Mouse (Mus musculus): Measurements from ENCODE around the gene Efnb1. TPM values are rescaled to one million over a fixed set of nuclear protein-coding genes. Genes with fewer than 3 reads are reported as not detected.
A peak's percentile ranks its signal among the peaks of the same experiment; 100 is the strongest.

The Efnb1 gene
- polyA plus RNA-seq, 1 experiment from 2014 or later: 38.3 TPM

DNA sequence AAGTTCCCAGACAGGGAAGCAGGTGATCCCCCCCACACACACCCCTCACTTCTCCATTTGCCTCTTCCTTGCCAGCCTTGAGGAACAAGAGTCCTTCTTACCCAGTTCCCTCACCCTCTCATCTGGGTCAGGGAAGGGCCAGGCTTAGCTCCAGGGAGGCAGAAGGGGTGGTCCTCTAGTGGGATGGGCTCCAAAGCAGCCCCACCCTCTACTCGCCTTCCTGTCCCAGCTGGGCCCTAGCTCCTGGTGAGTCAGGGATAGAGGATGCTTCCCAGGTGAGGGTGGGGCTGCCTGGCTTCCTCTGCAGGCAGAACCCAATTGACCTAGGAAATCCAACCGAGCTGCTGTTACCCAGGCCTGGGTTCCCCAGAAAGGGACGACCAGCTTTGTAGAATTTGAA lies 14.8 kb downstream of the Efnb1 start:
- Histone ChIP-seq H3K27ac (ENCODE audit: low read depth, low read length) (no peak overlapping the region), H3K4me1 (ENCODE audit: control insufficient read depth, insufficient read depth, low read length) (peaks cover 28% of the 10 kb centered on the region), H3K36me3 (ENCODE audit: control insufficient read depth, insufficient read depth, low read length) (peaks cover 4% of the 10 kb centered on the region), H3K4me2 (no peak overlapping the region), H3K9me3 (ENCODE audit: control insufficient read depth, low read length) (no peaks in the 10 kb centered on the region), H3K4me3 (ENCODE audit: low read depth, low read length) (no peak overlapping the region), H3K27me3 (ENCODE audit: control insufficient read depth, insufficient read depth, low read length) (peaks cover 14% of the 10 kb centered on the region), H3K9ac (ENCODE audit: low read length) (no peak overlapping the region)
- ATAC-seq (ENCODE audit: low FRiP score) (no peak), DNase-seq (ENCODE audit: low spot score, missing footprints) (no peak)
- 62% methylated on average over 3 of the region's 3 CpGs for WGBS

GRCm38 (mm10) chrX:99151434-99151833 lies 15.5 kb downstream of the Efnb1 start:
- Histone ChIP-seq H3K4me1 (ENCODE audit: control insufficient read depth, insufficient read depth, low read length) (peaks cover 28% of the 10 kb centered on the region), H3K9me3 (ENCODE audit: control insufficient read depth, low read length) (no peaks in the 10 kb centered on the region), H3K4me3 (ENCODE audit: low read depth, low read length) (no peak overlapping the region), H3K27ac (ENCODE audit: low read depth, low read length) (no peak overlapping the region), H3K4me2 (no peak overlapping the region), H3K36me3 (ENCODE audit: control insufficient read depth, insufficient read depth, low read length) (no peaks in the 10 kb centered on the region; the same call in 1 of the 2 replicates), H3K9ac (ENCODE audit: low read length) (no peak overlapping the region), H3K27me3 (ENCODE audit: control insufficient read depth, insufficient read depth, low read length) (peaks cover 14% of the 10 kb centered on the region)
- ATAC-seq (ENCODE audit: low FRiP score) (no peak), DNase-seq (ENCODE audit: low spot score, missing footprints) (no peak)
- WGBS: 69% methylated on average over 4 of the region's 4 CpGs

- peaks cover 16% of the 10 kb centered on the region for H3K27me3 ChIP-seq (ENCODE audit: control insufficient read depth, insufficient read depth, low read length)
- 28% methylated on average over 3 of the region's 3 CpGs for WGBS
- DNase-seq (ENCODE audit: low spot score, missing footprints): peak; percentile 82
- no peak overlapping the region for H3K4me3 ChIP-seq (ENCODE audit: low read depth, low read length)
- peaks cover 28% of the 10 kb centered on the region for H3K4me1 ChIP-seq (ENCODE audit: control insufficient read depth, insufficient read depth, low read length)
- H3K9ac ChIP-seq (ENCODE audit: low read length): no peak overlapping the region
- no peaks in the 10 kb centered on the region for H3K9me3 ChIP-seq (ENCODE audit: control insufficient read depth, low read length)
- H3K27ac ChIP-seq (ENCODE audit: low read depth, low read length): peak overlapping the region; percentile 44
- no peak overlapping the region; the same call in 1 of the 2 replicates for H3K4me2 ChIP-seq
- no peak for ATAC-seq (ENCODE audit: low FRiP score)
- H3K36me3 ChIP-seq (ENCODE audit: control insufficient read depth, insufficient read depth, low read length): no peaks in the 10 kb centered on the region; the same call in 1 of the 2 replicates
Observed at GRCm38 (mm10) chrX:99152141-99152540, 16.2 kb downstream of the Efnb1 start.

DNA sequence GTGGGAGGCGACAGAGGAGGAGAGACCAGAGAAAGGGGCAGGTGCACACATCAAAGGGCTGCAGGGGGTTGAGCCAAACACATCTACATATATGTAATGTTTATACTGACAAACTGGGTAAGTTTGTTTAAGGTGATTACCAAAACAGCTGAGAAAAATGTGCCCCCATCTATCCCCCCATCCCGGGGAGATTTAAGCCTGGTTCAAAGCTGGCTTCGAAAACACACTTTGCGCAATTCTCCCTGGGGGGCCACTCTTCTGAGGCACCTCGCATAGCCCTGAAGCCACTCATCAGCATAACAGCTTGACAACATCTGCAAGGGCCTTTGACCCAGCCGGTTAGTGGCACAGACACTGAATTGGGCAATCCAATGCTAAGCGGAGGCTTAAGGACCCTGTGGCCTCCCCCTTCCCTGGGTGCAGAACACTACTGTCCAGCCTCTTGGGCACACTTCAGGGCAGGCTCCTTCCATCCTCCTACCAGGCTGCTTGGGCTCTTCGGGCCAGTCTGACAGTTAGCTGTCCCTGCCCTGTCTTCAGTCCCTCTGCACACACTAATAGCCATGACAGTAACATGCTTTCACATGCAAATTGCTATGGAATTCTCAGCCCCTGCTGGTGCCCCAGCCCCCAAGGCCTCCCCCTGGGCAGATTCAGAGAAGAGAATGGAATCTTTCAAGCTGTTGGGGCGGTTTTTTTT lies 16.8 kb downstream of the Efnb1 start:
- Histone ChIP-seq H3K4me1 (ENCODE audit: control insufficient read depth, insufficient read depth, low read length) (peaks cover 27% of the 10 kb centered on the region), H3K27me3 (ENCODE audit: control insufficient read depth, insufficient read depth, low read length) (peaks cover 16% of the 10 kb centered on the region), H3K27ac (ENCODE audit: low read depth, low read length) (peak overlapping the region; percentile 44), H3K36me3 (ENCODE audit: control insufficient read depth, insufficient read depth, low read length) (no peaks in the 10 kb centered on the region), H3K4me3 (ENCODE audit: low read depth, low read length) (no peak overlapping the region), H3K4me2 (no peak overlapping the region; the same call in 1 of the 2 replicates), H3K9ac (ENCODE audit: low read length) (no peak overlapping the region), H3K9me3 (ENCODE audit: control insufficient read depth, low read length) (no peaks in the 10 kb centered on the region)
- DNase-seq (ENCODE audit: low spot score, missing footprints) (peak; percentile 88), ATAC-seq (ENCODE audit: low FRiP score) (peak; percentile 85)
- WGBS: 21% methylated on average over 9 of the region's 9 CpGs

DNA sequence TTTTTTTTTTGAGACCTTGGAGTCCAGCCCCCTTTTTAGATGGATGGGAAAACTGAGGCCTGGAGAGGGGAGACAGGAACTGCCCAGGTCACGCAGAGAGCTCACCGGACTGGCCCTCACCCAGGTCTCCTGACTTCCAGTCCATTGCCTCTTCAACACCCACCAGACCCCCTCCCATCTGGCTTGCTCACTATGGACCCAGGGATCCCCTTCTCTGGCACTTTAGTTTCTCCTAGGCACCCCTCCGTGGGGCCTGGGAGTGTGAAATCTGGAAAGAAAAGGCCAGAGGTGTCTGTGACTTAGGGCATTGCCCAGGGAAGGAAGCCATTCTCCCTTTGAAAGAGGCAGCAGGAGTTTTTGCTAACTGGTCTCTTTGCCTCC lies 17.3 kb downstream of the Efnb1 start:
- H3K27ac ChIP-seq (ENCODE audit: low read depth, low read length): peak overlapping the region; percentile 40; the same call in 1 of the 2 replicates
- DNase-seq (ENCODE audit: low spot score, missing footprints) (peak; percentile 87), ATAC-seq (ENCODE audit: low FRiP score) (peak; percentile 60)
- no peaks in the 10 kb centered on the region for H3K9me3 ChIP-seq (ENCODE audit: control insufficient read depth, low read length)
- 31% methylated on average over 3 of the region's 3 CpGs for WGBS
- H3K4me2 ChIP-seq: no peak overlapping the region
- no peaks in the 10 kb centered on the region for H3K36me3 ChIP-seq (ENCODE audit: control insufficient read depth, insufficient read depth, low read length)
- H3K9ac ChIP-seq (ENCODE audit: low read length): no peak overlapping the region
- H3K27me3 ChIP-seq (ENCODE audit: control insufficient read depth, insufficient read depth, low read length): peaks cover 15% of the 10 kb centered on the region
- peaks cover 25% of the 10 kb centered on the region for H3K4me1 ChIP-seq (ENCODE audit: control insufficient read depth, insufficient read depth, low read length)
- H3K4me3 ChIP-seq (ENCODE audit: low read depth, low read length): no peak overlapping the region

- Histone ChIP-seq H3K4me3 (ENCODE audit: low read depth, low read length) (no peak overlapping the region), H3K9me3 (ENCODE audit: control insufficient read depth, low read length) (no peaks in the 10 kb centered on the region), H3K27ac (ENCODE audit: low read depth, low read length) (no peak overlapping the region), H3K4me1 (ENCODE audit: control insufficient read depth, insufficient read depth, low read length) (peaks cover 24% of the 10 kb centered on the region), H3K4me2 (no peak overlapping the region), H3K27me3 (ENCODE audit: control insufficient read depth, insufficient read depth, low read length) (peaks cover 15% of the 10 kb centered on the region), H3K36me3 (ENCODE audit: control insufficient read depth, insufficient read depth, low read length) (no peaks in the 10 kb centered on the region), H3K9ac (ENCODE audit: low read length) (no peak overlapping the region)
- DNase-seq (ENCODE audit: low spot score, missing footprints) (no peak), ATAC-seq (ENCODE audit: low FRiP score) (no peak)
- whole genome bisulfite sequencing: 90% methylated on average over 5 of the region's 5 CpGs
Observed at GRCm38 (mm10) chrX:99154358-99154757, 18.4 kb downstream of the Efnb1 start.

- no peaks in the 10 kb centered on the region for H3K36me3 ChIP-seq (ENCODE audit: control insufficient read depth, insufficient read depth, low read length)
- H3K27ac ChIP-seq (ENCODE audit: low read depth, low read length): no peak overlapping the region
- no peaks in the 10 kb centered on the region for H3K4me1 ChIP-seq (ENCODE audit: control insufficient read depth, insufficient read depth, low read length)
- 91% methylated on average over 8 of the region's 8 CpGs for WGBS
- DNase-seq (ENCODE audit: low spot score, missing footprints): peak; percentile 23
- no peak overlapping the region for H3K9ac ChIP-seq (ENCODE audit: low read length)
- H3K4me3 ChIP-seq (ENCODE audit: low read depth, low read length): no peak overlapping the region
- peaks cover 19% of the 10 kb centered on the region for H3K27me3 ChIP-seq (ENCODE audit: control insufficient read depth, insufficient read depth, low read length)
- H3K9me3 ChIP-seq (ENCODE audit: control insufficient read depth, low read length): no peaks in the 10 kb centered on the region
- H3K4me2 ChIP-seq: no peak overlapping the region
- no peak for ATAC-seq (ENCODE audit: low FRiP score)
Observed at GRCm38 (mm10) chrX:99159020-99159419, 23.1 kb downstream of the Efnb1 start.

- ATAC-seq (ENCODE audit: low FRiP score): no peak
- H3K4me1 ChIP-seq (ENCODE audit: control insufficient read depth, insufficient read depth, low read length): no peaks in the 10 kb centered on the region
- peaks cover 20% of the 10 kb centered on the region for H3K27me3 ChIP-seq (ENCODE audit: control insufficient read depth, insufficient read depth, low read length)
- H3K36me3 ChIP-seq (ENCODE audit: control insufficient read depth, insufficient read depth, low read length): no peaks in the 10 kb centered on the region
- H3K27ac ChIP-seq (ENCODE audit: low read depth, low read length): no peak overlapping the region
- H3K4me3 ChIP-seq (ENCODE audit: low read depth, low read length): no peak overlapping the region
- no peak overlapping the region for H3K4me2 ChIP-seq
- 89% methylated on average over 2 of the region's 2 CpGs for WGBS
- peak; percentile 12 for DNase-seq (ENCODE audit: low spot score, missing footprints)
- H3K9ac ChIP-seq (ENCODE audit: low read length): no peak overlapping the region
- no peaks in the 10 kb centered on the region for H3K9me3 ChIP-seq (ENCODE audit: control insufficient read depth, low read length)
Observed at GRCm38 (mm10) chrX:99164111-99164510, 28.2 kb downstream of the Efnb1 start.

DNA sequence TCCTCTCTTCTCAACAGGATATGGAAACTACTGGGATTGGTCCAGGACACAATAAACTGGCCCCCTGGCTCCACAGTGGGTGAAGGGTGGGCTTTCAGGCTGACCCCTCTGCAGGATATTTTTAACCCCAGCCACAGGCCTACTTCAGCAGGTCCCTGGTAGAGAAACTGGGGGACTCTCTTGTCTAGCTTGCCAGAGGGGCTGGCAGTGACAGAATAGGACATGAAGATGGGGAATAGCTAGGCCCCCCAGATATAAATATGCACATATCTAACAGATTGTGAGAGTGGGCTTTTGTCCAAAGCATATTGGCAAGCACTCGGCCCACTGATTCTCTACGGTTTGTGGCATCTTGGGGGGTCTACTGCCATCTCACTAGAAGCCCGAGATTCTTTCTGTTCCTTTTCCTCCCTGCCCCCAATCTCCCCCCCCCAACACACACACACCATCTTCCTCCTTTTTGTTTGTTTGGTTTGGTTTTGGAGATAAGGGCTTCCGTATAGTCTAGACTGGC lies 29.0 kb downstream of the Efnb1 start:
- 60% methylated on average over 4 of the region's 4 CpGs for WGBS
- Histone ChIP-seq H3K4me2 (no peak overlapping the region), H3K9ac (ENCODE audit: low read length) (no peak overlapping the region), H3K9me3 (ENCODE audit: control insufficient read depth, low read length) (no peaks in the 10 kb centered on the region), H3K27ac (ENCODE audit: low read depth, low read length) (no peak overlapping the region), H3K4me3 (ENCODE audit: low read depth, low read length) (no peak overlapping the region), H3K36me3 (ENCODE audit: control insufficient read depth, insufficient read depth, low read length) (no peaks in the 10 kb centered on the region), H3K27me3 (ENCODE audit: control insufficient read depth, insufficient read depth, low read length) (peaks cover 20% of the 10 kb centered on the region), H3K4me1 (ENCODE audit: control insufficient read depth, insufficient read depth, low read length) (no peaks in the 10 kb centered on the region)
- DNase-seq (ENCODE audit: low spot score, missing footprints): peak; percentile 33
- no peak for ATAC-seq (ENCODE audit: low FRiP score)

Data from midbrain, embryonic 11.5 days (tissue).